Mouse (Mus musculus): ENCODE data around the gene Coro2a. TPM values are rescaled to one million over a fixed set of nuclear protein-coding genes. Genes with fewer than 3 reads are reported as not detected.

Gene Coro2a
- total RNA-seq, 1 experiment, result 2.5 TPM

DNA sequence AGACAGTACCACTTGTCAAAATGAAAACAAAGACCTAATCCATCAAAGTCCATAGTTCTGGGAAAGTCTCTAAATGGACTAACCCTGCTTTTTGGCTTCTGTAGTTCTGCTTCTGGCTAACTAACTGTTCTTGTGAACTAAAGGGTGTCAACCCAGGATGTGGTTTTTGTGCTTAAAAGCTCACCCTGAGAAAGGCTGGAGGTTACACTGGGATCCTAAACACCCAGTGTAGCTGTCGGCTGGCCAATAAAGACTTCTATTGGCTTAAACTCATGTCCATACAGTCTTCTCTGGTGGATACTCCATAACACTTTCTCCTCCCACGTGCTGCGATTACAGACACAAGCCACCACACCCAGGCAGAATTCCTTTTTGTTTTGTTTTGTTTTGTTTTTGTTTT is 75.8 kb downstream of the Coro2a start:
- H3K9ac ChIP-seq (ENCODE audit: insufficient read depth, low read depth, low read length, poor library complexity, severe bottlenecking), result no peak overlapping the region
- H3K9me3 ChIP-seq (ENCODE audit: control insufficient read depth, insufficient read depth, low read depth, low read length), result no peaks in the 10 kb centered on the region
- H3K27ac ChIP-seq (ENCODE audit: insufficient read depth, low read depth, low read length, poor library complexity, severe bottlenecking), result no peak overlapping the region
- H3K4me3 ChIP-seq (ENCODE audit: insufficient read depth in 1 of 2, low read depth in 1 of 2, low read length in 2 of 2, poor library complexity in 1 of 2, severe bottlenecking in 1 of 2), result no peak overlapping the region
- no peak for DNase-seq (ENCODE audit: low read depth, low spot score)
- TF ChIP-seq MAFK (IDR thresholded peaks at IDR 0.05; ENCODE audit: insufficient read depth, low read depth, low read length) (no peak), CHD2 (IDR thresholded peaks at IDR 0.05; ENCODE audit: low read depth, low read length) (no peak), ZC3H11A (IDR thresholded peaks at IDR 0.05; ENCODE audit: borderline replicate concordance, low read depth, low read length) (no peak), HCFC1 (IDR thresholded peaks at IDR 0.05; ENCODE audit: borderline replicate concordance, insufficient read depth, low read length) (no peak), ZNF384 (IDR thresholded peaks at IDR 0.05; ENCODE audit: low read depth, low read length) (no peak)
- in situ Hi-C loops (cut with MboI; ENCODE audit: low sequenced_read_pairs in 2 of 2, unreplicated experiment in 2 of 2), result no loop called here
- H3K4me1 ChIP-seq (ENCODE audit: control insufficient read depth in 2 of 2, insufficient read depth in 2 of 2, low read length in 2 of 2, poor library complexity in 1 of 2), result peaks cover 0 to 2% of the 10 kb centered on the region in 2 experiments; a peak in 1 of 4 replicates
- no peaks in the 10 kb centered on the region for H3K36me3 ChIP-seq (ENCODE audit: control insufficient read depth, insufficient read depth, low read length, poor library complexity, severe bottlenecking)

GRCm38 (mm10) chr4:46523324-46523723 is 78.7 kb downstream of the Coro2a start:
- in situ Hi-C loops (cut with MboI; ENCODE audit: low sequenced_read_pairs in 2 of 2, unreplicated experiment in 2 of 2), result no loop called here
- H3K27ac ChIP-seq (ENCODE audit: insufficient read depth, low read depth, low read length, poor library complexity, severe bottlenecking), result no peak overlapping the region
- TF ChIP-seq HCFC1 (IDR thresholded peaks at IDR 0.05; ENCODE audit: borderline replicate concordance, insufficient read depth, low read length) (no peak), MAFK (IDR thresholded peaks at IDR 0.05; ENCODE audit: insufficient read depth, low read depth, low read length) (no peak), ZNF384 (IDR thresholded peaks at IDR 0.05; ENCODE audit: low read depth, low read length) (no peak), ZC3H11A (IDR thresholded peaks at IDR 0.05; ENCODE audit: borderline replicate concordance, low read depth, low read length) (no peak), CHD2 (IDR thresholded peaks at IDR 0.05; ENCODE audit: low read depth, low read length) (no peak)
- H3K4me1 ChIP-seq (ENCODE audit: control insufficient read depth in 2 of 2, insufficient read depth in 2 of 2, low read length in 2 of 2, poor library complexity in 1 of 2), result peaks cover 0 to 2% of the 10 kb centered on the region in 2 experiments; a peak in 1 of 4 replicates
- H3K9ac ChIP-seq (ENCODE audit: insufficient read depth, low read depth, low read length, poor library complexity, severe bottlenecking), result no peak overlapping the region
- H3K4me3 ChIP-seq (ENCODE audit: insufficient read depth in 1 of 2, low read depth in 1 of 2, low read length in 2 of 2, poor library complexity in 1 of 2, severe bottlenecking in 1 of 2), result no peak overlapping the region
- H3K36me3 ChIP-seq (ENCODE audit: control insufficient read depth, insufficient read depth, low read length, poor library complexity, severe bottlenecking), result no peaks in the 10 kb centered on the region
- DNase-seq (ENCODE audit: low read depth, low spot score), result no peak
- no peaks in the 10 kb centered on the region for H3K9me3 ChIP-seq (ENCODE audit: control insufficient read depth, insufficient read depth, low read depth, low read length)

DNA sequence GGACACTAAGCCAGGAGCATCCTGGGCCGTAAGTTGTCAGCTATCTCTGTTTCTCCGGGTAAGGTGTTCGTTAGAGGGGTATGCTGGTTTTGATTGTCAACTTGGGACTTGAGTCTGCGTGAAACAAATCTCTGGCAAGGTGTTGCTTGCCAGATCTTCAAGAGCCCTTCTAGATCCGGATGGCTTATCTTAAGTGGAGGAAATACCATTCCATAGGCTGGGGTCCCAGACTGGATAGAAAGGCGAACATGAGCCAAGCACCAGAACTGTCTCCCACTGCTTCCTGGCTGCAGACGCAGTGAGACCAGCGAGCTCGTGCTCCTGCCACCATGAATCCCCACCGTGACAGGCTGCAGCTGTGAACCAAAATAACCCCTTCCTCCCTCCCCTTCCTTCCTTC is 80.5 kb downstream of the Coro2a start:
- in situ Hi-C loops (cut with MboI; ENCODE audit: low sequenced_read_pairs in 2 of 2, unreplicated experiment in 2 of 2), result no loop called here

DNA sequence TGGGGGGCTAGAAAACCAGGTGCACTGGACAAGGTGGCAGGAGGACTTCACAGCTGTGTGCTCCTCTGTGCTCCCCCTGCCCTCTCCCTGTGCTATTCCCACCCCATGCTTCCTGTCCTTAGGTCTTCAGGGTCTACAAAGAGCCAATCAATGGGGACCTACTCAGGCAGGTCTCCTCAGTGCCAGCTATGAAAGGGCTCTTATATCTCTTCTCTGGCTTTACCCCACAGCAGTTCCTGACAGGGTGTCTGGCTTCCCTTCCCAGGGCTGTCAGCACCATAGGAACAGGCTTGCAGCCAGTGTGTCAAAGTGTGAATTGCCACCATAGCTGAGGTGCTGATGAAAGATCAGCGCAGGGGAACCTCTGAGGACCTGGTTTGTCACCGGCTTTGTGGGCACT is 81.5 kb downstream of the Coro2a start:
- in situ Hi-C loops (cut with MboI; ENCODE audit: low sequenced_read_pairs in 2 of 2, unreplicated experiment in 2 of 2), result no loop called here
- Histone ChIP-seq H3K4me1 (ENCODE audit: control insufficient read depth in 2 of 2, insufficient read depth in 2 of 2, low read length in 2 of 2, poor library complexity in 1 of 2) (no peaks in the 10 kb centered on the region; a peak in 1 of 4 replicates), H3K9me3 (ENCODE audit: control insufficient read depth, insufficient read depth, low read depth, low read length) (no peaks in the 10 kb centered on the region), H3K27ac (ENCODE audit: insufficient read depth, low read depth, low read length, poor library complexity, severe bottlenecking) (no peak overlapping the region), H3K9ac (ENCODE audit: insufficient read depth, low read depth, low read length, poor library complexity, severe bottlenecking) (no peak overlapping the region), H3K36me3 (ENCODE audit: control insufficient read depth, insufficient read depth, low read length, poor library complexity, severe bottlenecking) (no peaks in the 10 kb centered on the region), H3K4me3 (ENCODE audit: insufficient read depth in 1 of 2, low read depth in 1 of 2, low read length in 2 of 2, poor library complexity in 1 of 2, severe bottlenecking in 1 of 2) (no peak overlapping the region)
- no peak for DNase-seq (ENCODE audit: low read depth, low spot score)
- TF ChIP-seq CHD2 (IDR thresholded peaks at IDR 0.05; ENCODE audit: low read depth, low read length) (no peak), ZC3H11A (IDR thresholded peaks at IDR 0.05; ENCODE audit: borderline replicate concordance, low read depth, low read length) (no peak)

More for the DNA sequence above, 80.5 kb downstream of the Coro2a start:
- H3K9ac ChIP-seq (ENCODE audit: insufficient read depth, low read depth, low read length, poor library complexity, severe bottlenecking), result no peak overlapping the region
- TF ChIP-seq ZC3H11A (IDR thresholded peaks at IDR 0.05; ENCODE audit: borderline replicate concordance, low read depth, low read length), result no peak
- no peak for TF ChIP-seq CHD2 (IDR thresholded peaks at IDR 0.05; ENCODE audit: low read depth, low read length)
- no peak for TF ChIP-seq MAFK (IDR thresholded peaks at IDR 0.05; ENCODE audit: insufficient read depth, low read depth, low read length)
- TF ChIP-seq HCFC1 (IDR thresholded peaks at IDR 0.05; ENCODE audit: borderline replicate concordance, insufficient read depth, low read length), result no peak
- TF ChIP-seq ZNF384 (IDR thresholded peaks at IDR 0.05; ENCODE audit: low read depth, low read length), result no peak
- H3K27ac ChIP-seq (ENCODE audit: insufficient read depth, low read depth, low read length, poor library complexity, severe bottlenecking), result no peak overlapping the region
- H3K36me3 ChIP-seq (ENCODE audit: control insufficient read depth, insufficient read depth, low read length, poor library complexity, severe bottlenecking), result no peaks in the 10 kb centered on the region
- no peak overlapping the region for H3K4me3 ChIP-seq (ENCODE audit: insufficient read depth in 1 of 2, low read depth in 1 of 2, low read length in 2 of 2, poor library complexity in 1 of 2, severe bottlenecking in 1 of 2)
- DNase-seq (ENCODE audit: low read depth, low spot score), result no peak
- no peaks in the 10 kb centered on the region; a peak in 1 of 4 replicates for H3K4me1 ChIP-seq (ENCODE audit: control insufficient read depth in 2 of 2, insufficient read depth in 2 of 2, low read length in 2 of 2, poor library complexity in 1 of 2)
- H3K9me3 ChIP-seq (ENCODE audit: control insufficient read depth, insufficient read depth, low read depth, low read length), result no peaks in the 10 kb centered on the region

Measured in ES-E14 (cell line).